In genomic region chrX:103981169-103981689, GRCm38 (mm10) we compare ENCODE assay signal across 8 mouse cellular contexts. TPM values are rescaled to one million over a fixed set of nuclear protein-coding genes. Genes with fewer than 3 reads are reported as not detected.
A peak's percentile ranks its signal among the peaks of the same experiment; 100 is the strongest.
DNase-seq lines count a peak whose midpoint lies in the region; ATAC-seq and TF ChIP-seq lines count a peak whose summit lies in the region.

Rlim (minus strand) TSS chrX:103981284.

- H3K9me3 ChIP-seq in CH12.LX (replicated peaks; ENCODE audit: low read length), result no peaks in the 10 kb centered on the region
- H3K9me3 ChIP-seq in forebrain, embryonic 11.5 days (ENCODE audit: control insufficient read depth, low read length), result no peaks in the 10 kb centered on the region
- H3K9me3 ChIP-seq in heart, embryonic 16.5 days (replicated peaks; ENCODE audit: control insufficient read depth, low read length), result peaks cover 7% of the 10 kb centered on the region; the same call in 1 of the 2 replicates
- no peaks in the 10 kb centered on the region for H3K9me3 ChIP-seq in liver, embryonic 15.5 days (replicated peaks)
- H3K9me3 ChIP-seq in neural tube, embryonic 12.5 days, result no peaks in the 10 kb centered on the region

- peak; percentile 100 for ATAC-seq in forebrain, embryonic 11.5 days (replicated peaks; ENCODE audit: low FRiP score)
- ATAC-seq in heart, embryonic 16.5 days (replicated peaks; ENCODE audit: extremely low read depth, insufficient read depth, low FRiP score), result peak; percentile 99
- peak; percentile 100 for ATAC-seq in liver, embryonic 15.5 days (ENCODE audit: insufficient read depth)
- peak; percentile 100 for ATAC-seq in neural tube, embryonic 12.5 days (ENCODE audit: low FRiP score, low read depth)

- peaks cover 4 to 8% of the 10 kb centered on the region in 2 experiments for H3K36me3 ChIP-seq in CH12.LX (replicated peaks in 1 of 2; ENCODE audit: control insufficient read depth in 1 of 2, insufficient read depth in 1 of 2, low read length in 1 of 2)
- H3K36me3 ChIP-seq in forebrain, embryonic 11.5 days (ENCODE audit: control insufficient read depth, insufficient read depth, low read length), result no peaks in the 10 kb centered on the region
- H3K36me3 ChIP-seq in heart, embryonic 16.5 days (ENCODE audit: control insufficient read depth, insufficient read depth), result peaks cover 4% of the 10 kb centered on the region; the same call in 1 of the 2 replicates
- H3K36me3 ChIP-seq in liver, embryonic 15.5 days (replicated peaks), result peaks cover 2% of the 10 kb centered on the region; the same call in 1 of the 2 replicates
- no peaks in the 10 kb centered on the region for H3K36me3 ChIP-seq in neural tube, embryonic 12.5 days

- TF ChIP-seq POLR2A in CH12.LX (IDR thresholded peaks at IDR 0.05; ENCODE audit: low read depth, low read length), result peak; percentile 81

- WGBS in forebrain, embryonic 11.5 days, result 31% methylated on average over 27 of the region's 27 CpGs
- WGBS in heart, embryonic 16.5 days, result 23% methylated on average over 27 of the region's 27 CpGs
- WGBS in liver, embryonic 15.5 days (ENCODE audit: insufficient replicate concordance), result 20% methylated on average over 27 of the region's 27 CpGs
- WGBS in neural tube, embryonic 12.5 days, result 26% methylated on average over 27 of the region's 27 CpGs

- dilution Hi-C loops in CH12.LX (cut with MboI; ENCODE audit: extremely low pct_ligation_motif_present, extremely low pct_unique_long_range_greater_than_20kb, low sequenced_read_pairs), result no loop called here

- TF ChIP-seq RAD21 in CH12.LX (IDR thresholded peaks at IDR 0.05; ENCODE audit: low read depth, low read length), result no peak

- H3K4me2 ChIP-seq in CH12.LX (ENCODE audit: insufficient read depth, low read depth, poor library complexity, severe bottlenecking), result peak within 1 kb of the TSS; percentile 78
- peak within 1 kb of the TSS; percentile 52 for H3K4me2 ChIP-seq in forebrain, embryonic 11.5 days (ENCODE audit: low read depth, low read length, severe bottlenecking)
- peak within 1 kb of the TSS; percentile 62 for H3K4me2 ChIP-seq in heart, embryonic 16.5 days (ENCODE audit: low read depth, low read length)
- peak within 1 kb of the TSS; percentile 65 for H3K4me2 ChIP-seq in liver, embryonic 15.5 days
- peak within 1 kb of the TSS; percentile 60 for H3K4me2 ChIP-seq in neural tube, embryonic 12.5 days (replicated peaks)

- no peaks in the 10 kb centered on the region for H3K27me3 ChIP-seq in CH12.LX (replicated peaks)
- peaks cover 14% of the 10 kb centered on the region for H3K27me3 ChIP-seq in forebrain, embryonic 11.5 days (ENCODE audit: control insufficient read depth, insufficient read depth, low read length)
- H3K27me3 ChIP-seq in heart, embryonic 16.5 days (ENCODE audit: control insufficient read depth, insufficient read depth, low read length), result peaks cover 5% of the 10 kb centered on the region; the same call in 1 of the 2 replicates
- peaks cover 7% of the 10 kb centered on the region; the same call in 1 of the 2 replicates for H3K27me3 ChIP-seq in liver, embryonic 15.5 days
- 0 out of 2 replicates have a peak, but pooled peaks cover 9% of the 10 kb centered on the region for H3K27me3 ChIP-seq in neural tube, embryonic 12.5 days (replicated peaks)

- no peaks in the 10 kb centered on the region for H3K4me1 ChIP-seq in CH12.LX (ENCODE audit: control insufficient read depth in 1 of 2, insufficient read depth in 2 of 2)
- H3K4me1 ChIP-seq in forebrain, embryonic 11.5 days (replicated peaks; ENCODE audit: control insufficient read depth, insufficient read depth, low read length), result no peaks in the 10 kb centered on the region
- no peaks in the 10 kb centered on the region for H3K4me1 ChIP-seq in heart, embryonic 16.5 days (ENCODE audit: control insufficient read depth, insufficient read depth, low read length)
- 0 out of 2 replicates have a peak, but pooled peaks cover 2% of the 10 kb centered on the region for H3K4me1 ChIP-seq in liver, embryonic 15.5 days (replicated peaks)
- H3K4me1 ChIP-seq in neural tube, embryonic 12.5 days, result no peaks in the 10 kb centered on the region

- TF ChIP-seq EP300 in CH12.LX (IDR thresholded peaks at IDR 0.05; ENCODE audit: low read length), result no peak

- H3K4me3 ChIP-seq in CH12.LX (replicated peaks in 1 of 3; ENCODE audit: low read depth in 2 of 3, low read length in 2 of 3, poor library complexity in 1 of 3), result peak within 1 kb of the TSS; percentile 51 to 86 (median 72)
- peak within 1 kb of the TSS; percentile 69 for H3K4me3 ChIP-seq in forebrain, embryonic 11.5 days (ENCODE audit: low read depth, low read length)
- peak within 1 kb of the TSS; percentile 82 for H3K4me3 ChIP-seq in heart, embryonic 16.5 days (ENCODE audit: low read length)
- H3K4me3 ChIP-seq in liver, embryonic 15.5 days (replicated peaks), result peak within 1 kb of the TSS; percentile 81
- H3K4me3 ChIP-seq in neural tube, embryonic 12.5 days, result peak within 1 kb of the TSS; percentile 70

- DNase-seq in CH12.LX (ENCODE audit: extremely low read depth), result peak; percentile 90
- peak; percentile 73 for DNase-seq in c-Kit-positive CD71-positive TER-119-negative erythroid progenitor cells, embryonic 14.5 days (ENCODE audit: low read depth)
- peak; percentile 94 for DNase-seq in forebrain, embryonic 11.5 days (ENCODE audit: low spot score)
- peak; percentile 93 to 95 for DNase-seq in kidney, postnatal 36 days
- peak; percentile 93 for DNase-seq in telencephalon, adult 2 months (ENCODE audit: low read depth, low spot score)

- peak within 1 kb of the TSS; percentile 86 for H3K27ac ChIP-seq in CH12.LX (ENCODE audit: insufficient read depth, low read depth)
- peak within 1 kb of the TSS; percentile 64; the same call in 1 of the 2 replicates for H3K27ac ChIP-seq in forebrain, embryonic 11.5 days (ENCODE audit: low read depth, low read length)
- peak within 1 kb of the TSS; percentile 93 for H3K27ac ChIP-seq in heart, embryonic 16.5 days (ENCODE audit: low read length)
- peak within 1 kb of the TSS; percentile 90 for H3K27ac ChIP-seq in liver, embryonic 15.5 days (replicated peaks)
- H3K27ac ChIP-seq in neural tube, embryonic 12.5 days, result peak within 1 kb of the TSS; percentile 89

- in situ Hi-C loops in CH12.LX (cut with MboI; ENCODE audit: low pct_ligation_motif_present, low pct_unique_long_range_greater_than_20kb, low sequenced_read_pairs), result loop anchor here (25.0 kb wide), 1 partner anchor 494 kb away; no protein-coding TSS in a partner anchor

- no peak for TF ChIP-seq CTCF in CH12.LX (conservative IDR thresholded peaks at IDR 0.05 in 1 of 2, IDR thresholded peaks at IDR 0.05 in 1 of 2; ENCODE audit: low read depth in 2 of 2, low read length in 2 of 2)

- H3K9ac ChIP-seq in CH12.LX (ENCODE audit: insufficient read depth, low read depth), result peak within 1 kb of the TSS; percentile 92
- H3K9ac ChIP-seq in forebrain, embryonic 11.5 days (ENCODE audit: low read length), result peak within 1 kb of the TSS; percentile 77
- H3K9ac ChIP-seq in heart, embryonic 16.5 days (ENCODE audit: low read length), result peak within 1 kb of the TSS; percentile 90
- H3K9ac ChIP-seq in liver, embryonic 15.5 days, result peak within 1 kb of the TSS; percentile 82
- peak within 1 kb of the TSS; percentile 88 for H3K9ac ChIP-seq in neural tube, embryonic 12.5 days

- H3K79me2 ChIP-seq in CH12.LX (replicated peaks; ENCODE audit: control insufficient read depth, extremely low read depth, insufficient read depth, poor library complexity, severe bottlenecking), result peaks cover 24% of the 10 kb centered on the region

TF ChIP-seq in CH12.LX, 34 proteins besides CTCF, POLR2A, EP300 and RAD21:
- TF ChIP-seq TBP (conservative IDR thresholded peaks at IDR 0.05; ENCODE audit: low read depth, low read length) (peak; percentile 76; the same call in 1 of the 2 replicates), ZNF384 (IDR thresholded peaks at IDR 0.05; ENCODE audit: low read depth, low read length) (peak; percentile 90), ZKSCAN1 (IDR thresholded peaks at IDR 0.05; ENCODE audit: borderline replicate concordance, low read depth, low read length) (no peak), NELFE (IDR thresholded peaks at IDR 0.05; ENCODE audit: low read depth, low read length) (peak; percentile 49), USF1 (IDR thresholded peaks at IDR 0.05; ENCODE audit: low read depth, low read length) (peak; percentile 44), BHLHE40 (IDR thresholded peaks at IDR 0.05; ENCODE audit: low read depth, low read length) (no peak), MXI1 (IDR thresholded peaks at IDR 0.05; ENCODE audit: low read depth, low read length) (no peak), MAX (IDR thresholded peaks at IDR 0.05; ENCODE audit: low read length) (peak; percentile 59; the same call in 1 of the 2 replicates), ELF1 (IDR thresholded peaks at IDR 0.05; ENCODE audit: low read depth, low read length) (peak; percentile 75), TCF12 (IDR thresholded peaks at IDR 0.05; ENCODE audit: low read depth, low read length) (peak; percentile 63; the same call in 1 of the 2 replicates), HCFC1 (IDR thresholded peaks at IDR 0.05; ENCODE audit: low read depth, low read length) (peak; percentile 74), NRF1 (IDR thresholded peaks at IDR 0.05; ENCODE audit: low read depth, low read length) (0 out of 2 replicates have a peak, but pooled peaks have one; percentile 16), IRF4 (IDR thresholded peaks at IDR 0.05; ENCODE audit: low read depth, low read length) (peak; percentile 31; the same call in 1 of the 2 replicates), CHD2 (IDR thresholded peaks at IDR 0.05; ENCODE audit: low read length) (no peak), MAZ (IDR thresholded peaks at IDR 0.05; ENCODE audit: low read depth, low read length) (0 out of 2 replicates have a peak, but pooled peaks have one; percentile 38), MAFK (IDR thresholded peaks at IDR 0.05; ENCODE audit: insufficient replicate concordance, low read length) (no peak)

RNA-seq across cellular contexts. Expression of gene Rlim, which starts in this region (rescaled TPM):
- 30.3 and 35.0 TPM in 2 replicates for total RNA-seq in CH12.LX (2012; rRNA removed)
- 59.8 and 66.6 TPM in 2 replicates for total RNA-seq in CH12.LX (2014; rRNA removed)
- 24.2 and 28.6 TPM in 2 replicates for polyA plus RNA-seq in CH12.LX (2012; ENCODE audit: insufficient read length, low read depth)
- polyA plus RNA-seq in forebrain, embryonic 11.5 days (2014; fragmentation: Nextera tagmentation; extraction: Ambion mirVana), result 39.9 and 48.7 TPM in 2 replicates
- polyA plus RNA-seq in heart, embryonic 16.5 days (2015; fragmentation: Nextera tagmentation; extraction: Ambion mirVana), result 18.6 and 22.8 TPM in 2 replicates
- 9.6 and 10.8 TPM in 2 replicates for polyA plus RNA-seq in liver, embryonic 15.5 days (2015; fragmentation: Nextera tagmentation; extraction: Ambion mirVana)
- 40.2 and 40.4 TPM in 2 replicates for polyA plus RNA-seq in neural tube, embryonic 12.5 days (2016; fragmentation: Nextera tagmentation; extraction: Ambion mirVana)

Comparison
In these comparisons a context has a peak if more than half of its experiments do, and no peak if none do; other contexts are left out.
1. Peak in every context shown above with its lines: DNase-seq, ATAC-seq, H3K4me3 ChIP-seq and H3K27ac ChIP-seq.